Mouse (Mus musculus) cerebellum, adult 9-10 months (tissue): Measurements from ENCODE around the gene Pxmp2.

Experiments used
- DNase-seq: peaks from one replicate; pipeline ENCODE4 v3.0.0; 2022

Gene Pxmp2

GRCm38 (mm10) chr5:110285770-110286445 lies at the start of gene Pxmp2, which contains the start of gene Pole:
TSS of gene Pxmp2 (minus strand) at chr5:110286186.
TSS of gene Pole (plus strand) at chr5:110286306.
- DNase-seq = peak; percentile 81

GRCm38 (mm10) chr5:110330508-110330907 lies 44.5 kb upstream of the Pxmp2 start:
- no peak for DNase-seq

GRCm38 (mm10) chr5:110313127-110313526 lies 27.1 kb upstream of the Pxmp2 start:
- DNase-seq = no peak

- peak; percentile 26 for DNase-seq
Measured at GRCm38 (mm10) chr5:110308861-110309260, 22.9 kb upstream of the Pxmp2 start.

GRCm38 (mm10) chr5:110300591-110300990 lies 14.6 kb upstream of the Pxmp2 start:
- DNase-seq = no peak

GRCm38 (mm10) chr5:110296637-110297036 lies 10.7 kb upstream of the Pxmp2 start:
- DNase-seq = no peak

GRCm38 (mm10) chr5:110291649-110292048 lies 5.7 kb upstream of the Pxmp2 start:
- DNase-seq = no peak

GRCm38 (mm10) chr5:110287084-110287475 lies 1.1 kb upstream of the Pxmp2 start:
- no peak for DNase-seq

- no peak for DNase-seq
Measured at GRCm38 (mm10) chr5:110286446-110287083, 579 bp upstream of the Pxmp2 start.

- DNase-seq = no peak
Measured at GRCm38 (mm10) chr5:110285156-110285555, 830 bp downstream of the Pxmp2 start.

- DNase-seq = peak; percentile 52
Measured at GRCm38 (mm10) chr5:110284536-110284935, 1.4 kb downstream of the Pxmp2 start.

GRCm38 (mm10) chr5:110281984-110282383 lies 4.0 kb downstream of the Pxmp2 start:
- DNase-seq = no peak

GRCm38 (mm10) chr5:110276910-110277309 lies 9.1 kb downstream of the Pxmp2 start:
- DNase-seq = no peak

- no peak for DNase-seq
Measured at GRCm38 (mm10) chr5:110276391-110276790, 9.6 kb downstream of the Pxmp2 start.

- no peak for DNase-seq
Measured at GRCm38 (mm10) chr5:110274846-110275245, 11.1 kb downstream of the Pxmp2 start.

GRCm38 (mm10) chr5:110274147-110274546 lies 11.8 kb downstream of the Pxmp2 start:
- DNase-seq = no peak

GRCm38 (mm10) chr5:110270242-110270641 lies 15.7 kb downstream of the Pxmp2 start:
- no peak for DNase-seq

GRCm38 (mm10) chr5:110269141-110270101 lies 16.6 kb downstream of the Pxmp2 start, which contains the start of gene Pgam5:
TSS of gene Pgam5 (minus strand) at chr5:110269913.
- peak; percentile 88 for DNase-seq

GRCm38 (mm10) chr5:110266941-110267340 lies 19.0 kb downstream of the Pxmp2 start:
- no peak for DNase-seq

- DNase-seq = no peak
Measured at GRCm38 (mm10) chr5:110244091-110244490, 41.9 kb downstream of the Pxmp2 start.

- no peak for DNase-seq
Measured at GRCm38 (mm10) chr5:110232346-110232745, 53.6 kb downstream of the Pxmp2 start.

- DNase-seq = no peak
Measured at GRCm38 (mm10) chr5:110231638-110232037, 54.3 kb downstream of the Pxmp2 start.

GRCm38 (mm10) chr5:110230780-110231461 lies 55.1 kb downstream of the Pxmp2 start, which contains the start of gene Ankle2:
TSS of gene Ankle2 (plus strand) at chr5:110231004.
- DNase-seq = peak; percentile 90
